Mouse (Mus musculus) ES-Bruce4 (cell line): ENCODE results near the gene Fads2.

Source experiments
- CTCF ChIP-seq: IDR thresholded peaks from one replicate; pipeline ENCODE4 v1.8.1; 2011; ENCODE audit warnings: low read depth, low read length
- EP300 ChIP-seq: IDR thresholded peaks from 2 replicates; pipeline ENCODE4 v1.6.1; 2011; ENCODE audit warnings: low read depth, low read length; ENCODE audit not compliant: insufficient read depth

GRCm38 (mm10) chr19:10056686-10057085 is 44.9 kb downstream of the Fads2 start:
- no peak for TF ChIP-seq CTCF
- TF ChIP-seq EP300, result no peak
